Mouse (Mus musculus): Measurements from ENCODE around the gene Hpd.

Hpd gene

GRCm38 (mm10) chr5:123148073-123148722 is 34.3 kb downstream of the Hpd start:
- in situ Hi-C loops (cut with MboI, MseI): loop anchor here (10.0 kb wide), 2 partner anchors 163 to 1703 kb away; partner anchors contain the start of gene Kdm2b

DNA sequence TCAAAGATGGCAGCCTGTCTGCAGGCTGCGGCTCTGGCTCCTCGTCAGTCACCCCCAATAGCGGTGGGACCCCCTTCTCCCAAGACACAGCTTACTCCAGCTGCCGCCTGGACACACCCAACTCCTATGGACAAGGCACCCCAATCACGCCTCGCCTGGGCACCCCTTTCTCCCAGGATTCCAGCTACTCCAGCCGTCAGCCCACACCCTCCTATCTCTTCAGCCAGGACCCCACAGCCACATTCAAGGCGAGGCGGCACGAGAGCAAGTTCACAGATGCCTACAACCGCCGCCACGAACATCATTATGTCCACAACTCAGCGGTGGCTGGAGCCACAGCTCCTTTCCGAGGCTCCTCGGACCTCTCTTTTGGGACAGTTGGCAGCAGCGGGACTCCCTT is 35.0 kb downstream of the Hpd start:
- in situ Hi-C loops (cut with MboI, MseI): loop anchor here (10.0 kb wide), 2 partner anchors 163 to 1703 kb away; partner anchors contain the start of gene Kdm2b

DNA sequence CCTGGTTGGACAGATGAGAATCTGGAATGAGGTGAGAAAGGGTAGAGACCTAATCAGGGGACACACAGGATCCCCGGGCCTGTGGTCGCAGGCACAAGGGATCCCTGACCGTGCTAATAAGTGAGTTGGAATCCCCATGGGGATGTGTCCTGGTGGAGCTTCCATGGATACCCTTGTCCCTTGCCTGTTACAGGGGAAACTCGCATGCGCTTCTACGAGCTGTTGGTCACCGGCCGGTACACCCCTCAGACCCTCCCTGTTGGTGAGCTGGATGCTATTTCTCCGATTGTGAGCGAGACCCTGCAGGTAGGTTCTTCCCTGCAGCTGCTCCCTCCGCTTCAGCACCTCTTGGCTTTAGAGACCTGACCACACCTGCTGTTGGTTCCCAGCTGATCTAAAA is 36.2 kb downstream of the Hpd start:
- in situ Hi-C loops (cut with MboI, MseI): loop anchor here (10.0 kb wide), 2 partner anchors 162 to 1702 kb away; partner anchors contain the start of gene Kdm2b

DNA sequence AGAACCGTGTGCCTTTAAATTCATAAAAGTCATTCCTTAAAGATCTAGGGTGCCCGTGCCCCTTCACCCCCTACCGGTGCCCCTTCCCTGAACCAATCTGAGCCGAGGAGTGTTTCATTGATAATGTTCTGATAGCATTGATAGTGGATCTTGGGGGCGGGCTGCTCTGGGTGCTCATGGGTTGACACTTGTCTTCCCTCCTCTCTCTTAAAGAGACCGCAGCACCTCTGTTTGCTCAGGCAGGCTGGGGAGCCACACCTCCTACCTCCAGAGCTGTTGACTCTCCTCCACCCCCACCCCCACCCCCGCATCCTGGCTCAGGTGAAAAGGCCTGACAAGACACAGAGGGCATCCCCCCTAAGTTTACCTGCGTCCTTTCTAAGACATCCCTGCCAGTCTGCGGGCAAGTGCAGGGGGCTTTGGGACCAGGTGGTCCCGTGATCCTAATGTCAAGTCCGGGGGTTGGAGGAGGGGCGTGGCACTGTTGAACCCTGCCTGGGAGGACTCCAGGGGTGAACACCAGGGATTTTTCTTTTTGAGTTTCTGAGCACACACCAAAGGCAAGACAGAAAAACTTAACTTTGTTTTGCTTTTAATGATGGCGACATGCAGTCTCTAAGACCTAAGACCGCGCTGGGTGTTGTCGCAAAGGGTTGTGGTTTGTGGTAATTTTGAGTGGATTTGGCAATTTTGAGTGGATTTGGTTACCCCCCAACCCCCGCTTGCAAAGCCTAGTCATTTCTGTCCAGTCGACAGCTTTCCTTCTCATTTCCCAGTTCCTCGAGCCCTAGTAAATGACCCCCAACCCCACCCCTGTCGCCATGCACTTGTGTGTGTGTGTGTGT is 37.6 kb downstream of the Hpd start:
- in situ Hi-C loops (cut with MboI, MseI): loop anchor here (10.0 kb wide), 2 partner anchors 160 to 1700 kb away; partner anchors contain the start of gene Kdm2b

GRCm38 (mm10) chr5:123143971-123144745 is 38.4 kb downstream of the Hpd start:
- in situ Hi-C loops (cut with MboI, MseI): loop anchor here (10.0 kb wide), 2 partner anchors 159 to 1699 kb away; partner anchors contain the start of gene Kdm2b

DNA sequence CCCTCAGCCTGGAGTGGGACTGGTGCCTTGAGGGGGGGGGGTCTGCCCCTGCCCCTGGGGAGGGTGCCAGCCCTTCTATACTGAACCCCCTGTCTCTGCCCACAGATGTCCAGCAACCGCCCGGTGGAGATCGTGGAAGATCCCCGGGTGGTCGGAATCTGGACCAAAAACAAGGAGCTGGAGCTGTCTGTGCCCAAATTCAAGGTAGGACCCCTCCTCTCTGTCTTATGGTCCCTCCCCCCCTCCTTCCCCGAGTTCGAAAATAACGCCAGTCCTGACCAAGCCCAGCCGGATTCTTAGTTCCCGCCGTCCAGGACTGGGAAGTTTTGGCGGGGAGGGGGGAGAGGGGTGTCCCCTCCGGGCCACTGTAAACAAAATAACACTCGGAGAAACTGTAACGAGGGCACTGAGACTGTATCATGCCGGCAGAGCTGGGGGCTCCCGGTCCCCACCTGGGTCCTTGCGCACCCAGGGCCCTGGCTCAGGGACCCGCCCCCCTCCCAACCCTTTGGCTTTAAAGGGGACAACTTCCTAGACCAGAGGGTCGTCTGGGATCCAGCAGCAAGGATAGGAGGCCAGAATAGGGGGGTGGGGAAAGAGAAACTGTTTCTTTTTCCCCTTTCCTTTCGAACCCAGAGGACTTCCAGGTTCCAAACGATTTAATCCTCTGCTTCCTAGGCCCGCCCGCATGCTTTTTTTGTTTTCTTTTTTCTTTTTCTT is 39.1 kb downstream of the Hpd start:
- in situ Hi-C loops (cut with MboI, MseI): loop anchor here (10.0 kb wide), 2 partner anchors 159 to 1699 kb away; partner anchors contain the start of gene Kdm2b

DNA sequence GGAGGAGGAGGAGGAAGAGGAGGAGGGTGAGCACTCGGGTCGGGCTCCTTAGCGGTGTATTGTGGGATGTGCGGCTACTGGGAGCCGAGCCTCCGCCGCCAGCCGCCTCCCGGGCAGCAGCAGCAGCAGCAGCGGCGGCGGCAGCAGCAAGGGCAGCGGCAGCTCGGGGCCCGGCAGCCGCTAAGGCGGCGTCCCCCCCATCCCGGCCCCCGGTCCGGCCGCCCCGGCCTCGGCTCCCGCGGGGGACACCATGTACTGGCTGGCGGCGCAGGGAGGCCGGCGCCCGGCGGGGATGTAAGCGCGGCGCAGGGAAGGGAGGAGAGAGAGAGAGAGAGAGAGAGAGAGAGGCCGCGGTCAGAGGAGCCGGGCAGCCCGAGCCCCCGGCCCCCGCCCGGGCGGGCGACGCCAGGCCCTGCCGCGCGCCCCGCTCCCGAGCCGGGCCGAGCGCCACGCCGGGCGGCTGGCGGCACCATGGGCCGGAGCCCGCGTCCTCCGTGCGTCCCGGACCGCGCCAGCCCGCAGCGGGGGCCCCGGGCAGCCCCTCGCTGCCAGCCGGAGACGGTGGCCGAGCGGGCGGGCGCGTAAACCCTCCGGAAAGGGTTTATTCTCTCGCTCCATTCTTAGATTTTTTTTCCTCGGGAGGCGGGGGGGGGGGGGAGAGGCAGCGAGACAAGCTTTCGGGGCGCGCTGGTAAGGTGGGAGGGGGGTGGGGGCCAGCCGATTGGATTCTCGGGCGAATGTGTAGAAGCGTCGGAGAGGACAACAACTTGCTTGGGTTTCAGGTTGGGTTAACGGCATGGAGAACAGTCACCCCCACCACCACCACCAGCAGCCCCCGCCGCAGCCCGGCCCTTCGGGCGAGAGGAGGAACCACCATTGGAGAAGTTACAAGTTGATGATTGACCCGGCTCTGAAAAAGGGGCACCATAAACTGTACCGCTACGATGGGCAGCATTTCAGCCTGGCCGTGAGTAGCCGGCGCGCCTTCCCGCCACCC is 40.1 kb downstream of the Hpd start, which contains the start of gene Setd1b:
Gene Setd1b (plus strand): TSS at position 33 of the 997 bp plus-strand sequence.
- in situ Hi-C loops (cut with MboI, MseI): loop anchor here (10.0 kb wide), 2 partner anchors 158 to 1698 kb away; partner anchors contain the start of gene Kdm2b

DNA sequence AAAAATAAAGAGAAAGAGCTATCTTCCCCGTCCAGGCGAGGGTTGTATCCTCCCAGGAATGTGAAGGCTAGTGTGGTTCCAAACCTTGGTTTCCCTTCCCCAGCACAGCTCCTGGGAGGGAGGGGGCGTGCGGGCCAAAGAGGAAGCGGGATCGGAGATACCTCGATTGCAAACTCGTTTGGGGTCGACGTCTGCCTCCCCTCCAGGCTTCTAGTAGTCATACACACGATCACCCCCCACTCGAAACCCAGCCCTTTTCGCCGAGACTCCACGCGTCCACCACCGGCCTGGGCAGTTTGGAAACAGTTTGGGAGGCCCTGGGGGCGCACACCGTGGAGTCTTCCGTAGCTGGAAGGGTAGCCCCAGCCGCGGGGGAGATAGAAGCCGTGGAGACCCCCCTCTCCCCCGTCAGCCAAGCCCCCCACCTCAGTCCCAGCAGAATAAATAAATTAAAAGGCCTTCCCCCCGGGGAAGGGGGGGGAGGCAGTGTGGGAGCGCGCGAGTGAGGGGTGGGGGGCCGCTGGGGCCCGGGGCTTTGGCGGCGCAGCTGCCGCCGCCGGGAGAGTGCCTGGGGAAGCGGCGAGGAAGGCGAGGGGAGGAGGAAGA is 40.9 kb downstream of the Hpd start:
- in situ Hi-C loops (cut with MboI, MseI): loop anchor here (10.0 kb wide), 2 partner anchors 157 to 1697 kb away; partner anchors contain the start of gene Kdm2b

DNA sequence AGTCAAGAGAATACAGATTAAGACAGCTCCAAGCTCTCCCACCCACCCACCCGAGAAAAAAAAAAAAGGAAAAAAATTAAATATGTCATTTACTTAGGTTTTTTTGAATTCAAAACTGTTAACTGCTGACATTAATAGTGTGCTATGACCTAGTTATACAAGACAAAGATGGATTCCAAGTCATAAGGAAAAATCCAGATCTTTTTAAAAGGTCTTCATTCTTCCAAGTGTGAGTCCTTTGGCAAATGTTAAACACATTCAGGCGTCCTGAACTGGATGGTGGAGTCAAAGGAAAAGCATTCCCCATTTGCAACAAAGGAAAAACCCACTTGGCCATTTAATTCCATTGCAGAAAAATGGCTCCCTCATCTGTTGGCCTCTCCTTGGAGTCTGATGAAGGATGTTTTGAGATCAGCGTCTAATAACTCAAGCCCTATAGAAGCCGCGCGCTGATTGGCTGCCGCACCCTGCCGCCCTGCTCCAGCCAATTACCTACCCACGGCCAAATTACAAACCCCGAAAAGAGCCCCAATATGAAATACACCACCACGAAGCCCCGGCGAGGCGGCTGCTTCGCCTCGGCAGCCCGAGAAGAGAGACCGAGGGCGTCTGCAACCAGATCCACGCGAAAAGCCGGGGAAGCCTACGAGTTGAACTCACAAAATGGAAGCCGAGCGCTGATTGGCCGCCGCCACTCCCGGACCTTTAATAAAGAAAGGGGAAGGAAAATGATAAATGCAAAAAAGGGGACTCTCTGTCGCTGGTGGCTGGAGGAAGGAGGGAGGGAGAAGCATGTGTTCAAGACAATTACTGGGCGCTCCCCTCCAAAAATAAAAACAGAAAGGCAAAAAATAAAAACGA is 41.6 kb downstream of the Hpd start:
- in situ Hi-C loops (cut with MboI, MseI): loop anchor here (10.0 kb wide), 2 partner anchors 156 to 1696 kb away; partner anchors contain the start of gene Kdm2b

- in situ Hi-C loops (cut with MboI, MseI): loop anchor here (10.0 kb wide), 3 partner anchors 75 to 1695 kb away; partner anchors contain the start of genes Kdm2b and Tmem120b
These were observed 42.6 kb downstream of the Hpd start for GRCm38 (mm10) chr5:123139722-123140627.

GRCm38 (mm10) chr5:123138953-123139721 is 43.4 kb downstream of the Hpd start:
- in situ Hi-C loops (cut with MboI, MseI): loop anchor here (10.0 kb wide), 1 partner anchor 74 kb away; the partner anchor contains the start of gene Tmem120b

- in situ Hi-C loops (cut with MboI, MseI): loop anchor here (10.0 kb wide), 1 partner anchor 74 kb away; the partner anchor contains the start of gene Tmem120b
These were observed 44.2 kb downstream of the Hpd start for GRCm38 (mm10) chr5:123138230-123138911.

GRCm38 (mm10) chr5:123137910-123138229 is 44.7 kb downstream of the Hpd start:
- in situ Hi-C loops (cut with MboI, MseI): loop anchor here (10.0 kb wide), 1 partner anchor 73 kb away; the partner anchor contains the start of gene Tmem120b

DNA sequence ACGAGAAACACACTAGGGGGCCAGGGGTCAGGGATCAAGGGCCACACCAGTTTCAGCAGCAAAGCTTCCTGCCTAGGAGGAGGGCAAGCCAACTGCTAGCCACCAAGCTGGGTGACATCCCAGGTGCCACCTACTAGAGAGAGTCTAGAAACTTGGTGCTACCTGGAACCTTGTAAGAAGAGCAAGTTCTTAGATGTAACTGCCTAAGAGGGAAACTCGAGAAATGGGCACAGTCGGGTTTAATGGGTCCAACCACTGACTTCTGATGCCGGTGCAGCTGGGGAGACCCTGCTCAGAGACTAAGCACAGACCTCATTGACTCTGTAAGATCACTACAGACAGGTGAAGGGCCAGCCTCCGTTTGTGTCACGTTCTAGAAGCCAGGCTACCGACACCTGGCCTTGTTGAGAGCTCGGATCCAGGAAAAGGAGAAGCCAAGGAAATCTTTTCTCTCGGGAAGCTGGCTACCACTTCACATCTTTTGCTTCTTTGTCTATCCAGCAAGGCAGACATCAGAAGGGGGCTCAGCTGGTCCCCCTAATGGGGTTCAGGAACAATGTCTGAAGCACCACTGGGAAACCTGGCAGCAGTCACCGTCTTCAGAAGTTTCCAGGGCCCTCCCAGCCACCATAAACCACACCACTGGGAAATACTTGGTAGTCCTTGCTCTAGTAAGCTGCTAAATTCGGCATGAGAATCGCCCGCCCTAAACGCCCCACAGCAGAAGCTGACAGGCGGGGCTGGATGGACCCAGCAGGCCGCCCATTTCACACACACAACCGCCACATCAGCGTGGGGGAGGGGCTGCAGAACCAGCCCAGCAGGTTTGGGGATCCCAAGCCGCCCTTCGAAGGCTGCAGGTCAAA is 45.2 kb downstream of the Hpd start:
- in situ Hi-C loops (cut with MboI, MseI): loop anchor here (10.0 kb wide), 1 partner anchor 72 kb away; the partner anchor contains the start of gene Tmem120b
